Mouse (Mus musculus) heart, embryonic 11.5 days (tissue): ENCODE measurements around the gene Rarb. TPM values are rescaled to one million over a fixed set of nuclear protein-coding genes. Genes with fewer than 3 reads are reported as not detected.

Experiments used
- ATAC-seq: fragments of 200-750 bp; cut with Nextera tagmentation; replicated peaks from 2 replicates; pipeline ENCODE4 v1.8.0; 2017; ENCODE audit warnings: moderate library complexity; ENCODE audit not compliant: insufficient number of reproducible peaks, low FRiP score, low TSS enrichment
- H3K27ac ChIP-seq: fragments of 300-500 bp; sonication (generic); 2 replicates; pipeline ENCODE4 v1.5.1; 2014; ENCODE audit warnings: mild to moderate bottlenecking, low read depth, low read length
- H3K27me3 ChIP-seq: fragments of 300-500 bp; sonication (generic); 2 replicates; pipeline ENCODE4 v1.6.1; 2014; ENCODE audit warnings: mild to moderate bottlenecking, low read length, mixed read lengths; ENCODE audit not compliant: control insufficient read depth, insufficient read depth
- H3K36me3 ChIP-seq: fragments of 300-500 bp; sonication (generic); 2 replicates; pipeline ENCODE4 v1.6.1; 2014; ENCODE audit warnings: mild to moderate bottlenecking, low read length, moderate library complexity, mixed read lengths; ENCODE audit not compliant: control insufficient read depth, insufficient read depth
- H3K4me1 ChIP-seq: fragments of 300-500 bp; sonication (generic); 2 replicates; pipeline ENCODE4 v1.6.1; 2014; ENCODE audit warnings: low read length; ENCODE audit not compliant: control insufficient read depth, insufficient read depth
- H3K4me2 ChIP-seq: fragments of 300-500 bp; sonication (generic); 2 replicates; pipeline ENCODE4 v1.6.1; 2014; ENCODE audit warnings: mild to moderate bottlenecking, moderate library complexity
- H3K4me3 ChIP-seq: fragments of 300-500 bp; sonication (generic); 2 replicates; pipeline ENCODE4 v1.5.1; 2014; ENCODE audit warnings: low read depth, low read length
- H3K9ac ChIP-seq: fragments of 300-500 bp; sonication (generic); 2 replicates; pipeline ENCODE4 v1.6.1; 2014; ENCODE audit warnings: mild to moderate bottlenecking, low read depth, low read length, moderate library complexity
- H3K9me3 ChIP-seq: fragments of 300-500 bp; sonication (generic); replicated peaks from 2 replicates; pipeline ENCODE4 v1.6.1; 2016; ENCODE audit warnings: low read length; ENCODE audit not compliant: control insufficient read depth
- WGBS: fragments of 180-500 bp; shearing (Covaris S2); extraction: QIAGEN DNeasy Blood & Tissue Kit; methylation state at CpG from one replicate; pipeline ENCODE4 v1.1.7; 2014; ENCODE audit not compliant: insufficient replicate concordance; 5-methylcytosine and 5-hydroxymethylcytosine counted together
- polyA plus RNA-seq: library from polyadenylated mRNA; unstranded; fragments of >200 nt; fragmentation: Nextera tagmentation; extraction: Ambion mirVana; gene quantifications from 2 replicates; pipeline ENCODE4 v1.2.1, GENCODE M21; 2014

Rarb gene
- polyA plus RNA-seq, 1 experiment from 2014 or later = 18.1 TPM

GRCm38 (mm10) chr14:16433206-16433605 lies 385.8 kb downstream of the Rarb start:
- Histone ChIP-seq H3K27me3 (no peaks in the 10 kb centered on the region), H3K9me3 (no peaks in the 10 kb centered on the region), H3K4me3 (no peak overlapping the region), H3K4me1 (no peaks in the 10 kb centered on the region), H3K4me2 (no peak overlapping the region), H3K9ac (no peak overlapping the region), H3K36me3 (peaks cover 5% of the 10 kb centered on the region; the same call in 1 of the 2 replicates), H3K27ac (peak overlapping the region; percentile 38; the same call in 1 of the 2 replicates)
- ATAC-seq = no peak
- WGBS = 61% methylated on average over 2 of the region's 2 CpGs

DNA sequence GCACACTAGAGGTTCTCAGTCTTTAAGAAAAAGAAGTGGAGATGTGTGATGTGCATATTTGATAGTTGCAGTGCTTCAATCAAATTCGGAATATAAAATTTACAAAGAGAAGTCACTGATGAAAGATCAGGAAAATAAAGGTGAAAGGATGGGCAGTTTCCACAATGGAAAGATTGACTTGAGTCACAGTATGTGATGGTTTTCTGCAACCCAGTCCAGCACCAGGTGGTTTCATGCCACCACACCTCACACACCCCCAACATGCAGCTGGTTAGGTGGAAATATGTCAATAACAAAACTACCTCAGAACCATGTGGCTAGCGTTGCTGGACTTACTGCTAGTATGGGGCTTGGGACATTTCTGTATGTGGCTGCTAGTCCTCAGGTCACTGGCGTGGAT lies 386.4 kb downstream of the Rarb start:
- Histone ChIP-seq H3K4me1 (no peaks in the 10 kb centered on the region), H3K9me3 (no peaks in the 10 kb centered on the region), H3K9ac (no peak overlapping the region), H3K4me2 (no peak overlapping the region), H3K27me3 (no peaks in the 10 kb centered on the region), H3K27ac (no peak overlapping the region; the same call in 1 of the 2 replicates), H3K36me3 (peaks cover 5% of the 10 kb centered on the region; the same call in 1 of the 2 replicates), H3K4me3 (no peak overlapping the region)
- peak; percentile 18; the same call in 1 of the 2 replicates for ATAC-seq
- 75% methylated on average over 3 of the region's 3 CpGs for WGBS

DNA sequence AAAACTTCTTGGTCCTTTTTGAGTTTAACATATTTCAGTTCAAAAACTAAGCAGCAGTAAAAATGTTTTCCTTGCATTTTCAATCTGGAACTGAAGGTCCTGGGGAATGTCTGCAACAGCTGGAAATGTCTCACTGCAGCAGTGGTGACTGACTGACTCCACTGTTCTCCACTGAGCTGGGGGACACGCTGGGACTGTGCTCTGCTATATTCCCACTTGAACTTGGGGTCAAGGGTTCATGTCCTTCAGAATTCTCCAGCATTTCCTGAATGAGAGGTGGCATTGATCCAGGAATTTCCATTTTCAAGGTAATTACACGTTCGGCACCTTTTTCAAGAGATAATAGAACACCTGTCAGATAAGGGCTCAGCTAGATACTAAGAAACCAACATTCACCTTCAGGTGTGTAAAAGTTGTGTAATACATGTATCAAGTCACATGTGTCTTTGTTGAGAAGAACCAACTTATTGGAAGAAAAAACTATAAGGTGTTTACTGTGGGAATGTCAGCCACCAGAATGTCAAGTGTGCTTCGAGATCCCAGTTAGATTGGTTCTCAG lies 386.9 kb downstream of the Rarb start:
- no peaks in the 10 kb centered on the region for H3K4me1 ChIP-seq
- 68% methylated on average over 4 of the region's 4 CpGs for WGBS
- no peak overlapping the region for H3K9ac ChIP-seq
- no peaks in the 10 kb centered on the region for H3K9me3 ChIP-seq
- no peak overlapping the region; the same call in 1 of the 2 replicates for H3K27ac ChIP-seq
- H3K36me3 ChIP-seq = peaks cover 5% of the 10 kb centered on the region; the same call in 1 of the 2 replicates
- H3K27me3 ChIP-seq = no peaks in the 10 kb centered on the region
- H3K4me2 ChIP-seq = no peak overlapping the region
- no peak overlapping the region for H3K4me3 ChIP-seq
- no peak for ATAC-seq

DNA sequence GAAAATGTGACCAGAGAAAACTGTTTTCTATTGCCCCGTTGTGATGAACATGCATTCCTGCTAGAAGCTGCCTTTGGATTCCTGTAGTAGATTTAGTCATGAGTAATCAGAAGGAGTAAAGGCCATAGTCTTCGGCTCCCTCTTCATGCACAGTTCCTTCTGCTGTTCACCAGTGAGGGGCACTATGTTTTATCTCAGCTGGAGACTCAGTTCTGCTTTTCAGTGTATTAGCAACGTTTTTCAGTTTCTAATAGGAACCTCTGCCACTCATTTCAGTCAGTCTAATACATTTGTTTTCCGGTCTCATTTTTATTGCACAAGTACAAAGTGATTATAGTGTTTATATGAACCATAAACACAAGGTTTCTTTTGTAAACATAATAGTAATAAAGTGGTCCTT lies 391.4 kb downstream of the Rarb start:
- Histone ChIP-seq H3K4me3 (no peak overlapping the region), H3K9ac (no peak overlapping the region), H3K4me2 (no peak overlapping the region), H3K9me3 (no peaks in the 10 kb centered on the region), H3K4me1 (no peaks in the 10 kb centered on the region), H3K27me3 (no peaks in the 10 kb centered on the region), H3K27ac (no peak overlapping the region), H3K36me3 (peaks cover 9% of the 10 kb centered on the region)
- 78% methylated on average over 4 of the region's 4 CpGs for WGBS
- ATAC-seq = no peak

- H3K27ac ChIP-seq = no peak overlapping the region
- 89% methylated on average over 4 of the region's 4 CpGs for WGBS
- no peak for ATAC-seq
- no peaks in the 10 kb centered on the region for H3K4me1 ChIP-seq
- H3K4me3 ChIP-seq = no peak overlapping the region
- H3K9me3 ChIP-seq = no peaks in the 10 kb centered on the region
- no peak overlapping the region for H3K4me2 ChIP-seq
- no peaks in the 10 kb centered on the region for H3K27me3 ChIP-seq
- no peak overlapping the region for H3K9ac ChIP-seq
- H3K36me3 ChIP-seq = peaks cover 8% of the 10 kb centered on the region
Observed at GRCm38 (mm10) chr14:16414163-16414562, 404.8 kb downstream of the Rarb start.

DNA sequence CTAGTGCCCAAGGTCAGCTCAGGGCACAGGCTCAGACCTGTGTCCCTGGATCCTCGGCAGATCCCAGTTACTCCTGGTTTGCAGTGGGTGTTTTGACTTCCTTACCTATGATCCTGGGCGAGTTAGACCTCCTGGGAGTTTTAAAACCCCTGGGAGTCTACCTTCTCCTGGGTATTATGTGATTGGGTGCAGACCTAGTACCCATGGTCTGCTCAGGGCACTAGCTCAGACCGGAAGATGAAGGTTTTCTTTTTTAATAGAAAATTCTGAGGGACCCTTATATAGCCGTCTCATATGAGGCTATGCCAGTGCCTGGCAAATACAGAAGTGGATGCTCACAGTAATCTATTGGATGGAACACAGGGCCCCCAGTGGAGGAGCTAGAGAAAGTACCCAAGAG lies 413.8 kb downstream of the Rarb start:
- no peak for ATAC-seq
- H3K9me3 ChIP-seq = no peaks in the 10 kb centered on the region
- peaks cover 6% of the 10 kb centered on the region for H3K36me3 ChIP-seq
- H3K9ac ChIP-seq = no peak overlapping the region
- WGBS = 87% methylated on average over 4 of the region's 4 CpGs
- H3K4me3 ChIP-seq = no peak overlapping the region
- H3K4me1 ChIP-seq = no peaks in the 10 kb centered on the region
- no peaks in the 10 kb centered on the region for H3K27me3 ChIP-seq
- no peak overlapping the region for H3K4me2 ChIP-seq
- H3K27ac ChIP-seq = no peak overlapping the region

DNA sequence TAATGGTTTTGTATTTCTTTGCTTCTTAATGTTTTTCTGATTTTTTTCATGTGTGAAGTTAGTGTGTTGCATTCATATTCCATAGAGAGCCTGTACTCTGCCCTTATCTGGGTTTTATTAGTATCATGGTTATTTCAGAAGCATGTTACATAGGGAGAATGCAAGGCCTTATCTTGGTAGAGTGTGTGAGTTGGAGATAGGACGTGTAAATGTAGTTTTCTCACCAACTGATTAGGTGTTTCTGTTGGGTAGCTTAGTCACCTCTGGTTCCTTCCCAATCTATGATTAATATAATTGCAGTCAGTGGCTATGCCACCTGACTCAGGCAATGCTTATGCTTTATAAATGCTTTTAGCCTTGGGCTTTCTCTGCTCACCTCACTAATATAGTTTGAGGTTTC lies 434.2 kb downstream of the Rarb start:
- Histone ChIP-seq H3K4me3 (no peak overlapping the region), H3K36me3 (no peaks in the 10 kb centered on the region), H3K9me3 (no peaks in the 10 kb centered on the region), H3K4me2 (no peak overlapping the region), H3K27me3 (no peaks in the 10 kb centered on the region), H3K27ac (no peak overlapping the region), H3K9ac (no peak overlapping the region), H3K4me1 (peaks cover 6% of the 10 kb centered on the region; the same call in 1 of the 2 replicates)
- ATAC-seq = no peak
- 29% methylated on average over 1 of the region's 1 CpGs for WGBS
